Mouse (Mus musculus): ENCODE data around the gene C030005K15Rik. TPM values are rescaled to one million over a fixed set of nuclear protein-coding genes. Genes with fewer than 3 reads are reported as not detected.
"Not testable (repeated sequence)": the region's sequence is repeated elsewhere in the genome, so short reads cannot be mapped to it uniquely, and the experiment has no call there.

The C030005K15Rik gene
- not detected in 2 replicates for polyA plus RNA-seq (2016; fragmentation: Nextera tagmentation; extraction: Ambion mirVana)

- not testable (repeated sequence) for H3K4me3 ChIP-seq; H3K27ac ChIP-seq (ENCODE audit: poor library complexity, severe bottlenecking); H3K4me1 ChIP-seq (replicated peaks); H3K9me3 ChIP-seq (replicated peaks); H3K9ac ChIP-seq; H3K27me3 ChIP-seq (replicated peaks); H3K4me2 ChIP-seq; H3K36me3 ChIP-seq; ATAC-seq (ENCODE audit: insufficient number of reproducible peaks, low FRiP score)
Measured at GRCm38 (mm10) chr10:97726655-97727054, at the start of gene C030005K15Rik. TSS of gene C030005K15Rik (minus strand) at chr10:97726755.

GRCm38 (mm10) chr10:97768171-97768749 is 41.7 kb upstream of the C030005K15Rik start:
- Histone ChIP-seq H3K9me3 (replicated peaks) (no peaks in the 10 kb centered on the region), H3K27me3 (replicated peaks) (no peaks in the 10 kb centered on the region), H3K4me2 (no peak overlapping the region), H3K4me3 (no peak overlapping the region), H3K27ac (ENCODE audit: poor library complexity, severe bottlenecking) (no peak overlapping the region), H3K9ac (no peak overlapping the region), H3K4me1 (replicated peaks) (no peaks in the 10 kb centered on the region), H3K36me3 (no peaks in the 10 kb centered on the region)
- WGBS: 51% methylated on average over 5 of the region's 5 CpGs
- ATAC-seq (ENCODE audit: insufficient number of reproducible peaks, low FRiP score): no peak

DNA sequence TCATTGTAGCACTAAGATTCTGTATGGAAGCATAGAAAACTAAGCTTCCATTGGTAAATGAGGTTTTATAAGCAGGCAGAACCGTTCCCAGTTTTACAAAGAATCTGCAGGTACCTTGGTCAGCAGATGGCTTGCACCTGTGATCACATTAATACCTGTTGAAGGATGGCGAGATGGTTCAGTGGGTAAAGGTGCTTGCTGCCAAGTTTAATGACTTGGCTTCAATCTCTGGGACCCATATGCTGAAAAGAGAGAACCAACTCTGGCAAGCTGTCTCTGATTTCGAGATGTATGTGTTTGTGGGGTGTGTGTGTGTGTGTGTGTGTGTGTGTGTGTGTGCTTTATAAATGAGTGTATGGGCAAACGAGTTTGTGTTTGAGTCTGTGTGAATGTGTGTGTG is 27.3 kb upstream of the C030005K15Rik start:
- no peak for ATAC-seq (ENCODE audit: insufficient number of reproducible peaks, low FRiP score)
- WGBS: 66% methylated on average over 4 of the region's 4 CpGs

DNA sequence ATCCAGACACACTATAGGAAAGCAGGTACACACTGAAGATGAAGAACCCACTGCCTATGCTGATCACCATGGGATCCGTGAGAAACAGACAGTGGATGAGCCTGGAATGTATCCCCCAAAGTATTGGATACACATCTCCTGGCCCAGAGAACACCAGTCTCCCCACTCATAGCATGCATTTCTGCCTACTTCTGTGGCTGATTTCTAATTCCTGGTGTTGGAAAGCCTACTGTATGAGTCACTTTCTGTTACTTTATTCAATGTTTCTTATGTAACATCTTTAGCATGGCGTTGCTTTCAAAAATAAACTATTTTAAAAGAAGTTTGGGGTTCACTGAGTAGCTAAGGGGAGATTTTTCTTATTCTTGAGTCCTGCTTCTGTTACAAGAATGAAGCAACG is 20.7 kb upstream of the C030005K15Rik start:
- Histone ChIP-seq H3K9ac (no peak overlapping the region), H3K27me3 (replicated peaks) (no peaks in the 10 kb centered on the region), H3K9me3 (replicated peaks) (no peaks in the 10 kb centered on the region), H3K27ac (ENCODE audit: poor library complexity, severe bottlenecking) (no peak overlapping the region), H3K4me3 (no peak overlapping the region), H3K4me2 (no peak overlapping the region), H3K36me3 (no peaks in the 10 kb centered on the region), H3K4me1 (replicated peaks) (no peaks in the 10 kb centered on the region)
- no peak for ATAC-seq (ENCODE audit: insufficient number of reproducible peaks, low FRiP score)
- 76% methylated on average over 3 of the region's 3 CpGs for WGBS

More for the DNA sequence above, 27.3 kb upstream of the C030005K15Rik start:
- Histone ChIP-seq H3K4me3 (no peak overlapping the region), H3K9ac (no peak overlapping the region), H3K36me3 (no peaks in the 10 kb centered on the region), H3K4me1 (replicated peaks) (no peaks in the 10 kb centered on the region), H3K27ac (ENCODE audit: poor library complexity, severe bottlenecking) (no peak overlapping the region), H3K9me3 (replicated peaks) (no peaks in the 10 kb centered on the region), H3K27me3 (replicated peaks) (no peaks in the 10 kb centered on the region), H3K4me2 (no peak overlapping the region)

- Histone ChIP-seq H3K4me3 (no peak overlapping the region), H3K27ac (ENCODE audit: poor library complexity, severe bottlenecking) (no peak overlapping the region), H3K9ac (no peak overlapping the region), H3K4me2 (no peak overlapping the region), H3K27me3 (replicated peaks) (no peaks in the 10 kb centered on the region), H3K4me1 (replicated peaks) (no peaks in the 10 kb centered on the region), H3K9me3 (replicated peaks) (no peaks in the 10 kb centered on the region), H3K36me3 (no peaks in the 10 kb centered on the region)
- ATAC-seq (ENCODE audit: insufficient number of reproducible peaks, low FRiP score): no peak
- 29% methylated on average over 1 of the region's 1 CpGs for WGBS
Measured at GRCm38 (mm10) chr10:97725929-97726328, 626 bp downstream of the C030005K15Rik start.

GRCm38 (mm10) chr10:97722709-97723108 is 3.8 kb downstream of the C030005K15Rik start:
- WGBS: 90% methylated on average over 9 of the region's 9 CpGs
- H3K36me3 ChIP-seq: no peaks in the 10 kb centered on the region
- no peak overlapping the region for H3K9ac ChIP-seq
- no peak overlapping the region for H3K4me2 ChIP-seq
- 0 out of 2 replicates have a peak, but pooled peaks cover 4% of the 10 kb centered on the region for H3K4me1 ChIP-seq (replicated peaks)
- no peak overlapping the region for H3K4me3 ChIP-seq
- ATAC-seq (ENCODE audit: insufficient number of reproducible peaks, low FRiP score): no peak
- no peaks in the 10 kb centered on the region for H3K27me3 ChIP-seq (replicated peaks)
- no peaks in the 10 kb centered on the region for H3K9me3 ChIP-seq (replicated peaks)
- H3K27ac ChIP-seq (ENCODE audit: poor library complexity, severe bottlenecking): no peak overlapping the region

GRCm38 (mm10) chr10:97720625-97721024 is 5.9 kb downstream of the C030005K15Rik start:
- H3K4me1 ChIP-seq (replicated peaks): 0 out of 2 replicates have a peak, but pooled peaks cover 4% of the 10 kb centered on the region
- WGBS: 89% methylated on average over 1 of the region's 1 CpGs
- no peaks in the 10 kb centered on the region for H3K36me3 ChIP-seq
- ATAC-seq (ENCODE audit: insufficient number of reproducible peaks, low FRiP score): no peak
- H3K9me3 ChIP-seq (replicated peaks): no peaks in the 10 kb centered on the region
- no peak overlapping the region for H3K27ac ChIP-seq (ENCODE audit: poor library complexity, severe bottlenecking)
- H3K9ac ChIP-seq: no peak overlapping the region
- no peak overlapping the region for H3K4me2 ChIP-seq
- H3K4me3 ChIP-seq: no peak overlapping the region
- H3K27me3 ChIP-seq (replicated peaks): no peaks in the 10 kb centered on the region

GRCm38 (mm10) chr10:97718021-97718420 is 8.5 kb downstream of the C030005K15Rik start:
- WGBS: 62% methylated on average over 2 of the region's 2 CpGs
- H3K36me3 ChIP-seq: no peaks in the 10 kb centered on the region
- no peak for ATAC-seq (ENCODE audit: insufficient number of reproducible peaks, low FRiP score)
- no peak overlapping the region for H3K27ac ChIP-seq (ENCODE audit: poor library complexity, severe bottlenecking)
- H3K27me3 ChIP-seq (replicated peaks): no peaks in the 10 kb centered on the region
- H3K4me1 ChIP-seq (replicated peaks): peaks cover 13% of the 10 kb centered on the region; the same call in 1 of the 2 replicates
- H3K4me2 ChIP-seq: no peak overlapping the region
- H3K9me3 ChIP-seq (replicated peaks): no peaks in the 10 kb centered on the region
- H3K9ac ChIP-seq: no peak overlapping the region
- H3K4me3 ChIP-seq: no peak overlapping the region

DNA sequence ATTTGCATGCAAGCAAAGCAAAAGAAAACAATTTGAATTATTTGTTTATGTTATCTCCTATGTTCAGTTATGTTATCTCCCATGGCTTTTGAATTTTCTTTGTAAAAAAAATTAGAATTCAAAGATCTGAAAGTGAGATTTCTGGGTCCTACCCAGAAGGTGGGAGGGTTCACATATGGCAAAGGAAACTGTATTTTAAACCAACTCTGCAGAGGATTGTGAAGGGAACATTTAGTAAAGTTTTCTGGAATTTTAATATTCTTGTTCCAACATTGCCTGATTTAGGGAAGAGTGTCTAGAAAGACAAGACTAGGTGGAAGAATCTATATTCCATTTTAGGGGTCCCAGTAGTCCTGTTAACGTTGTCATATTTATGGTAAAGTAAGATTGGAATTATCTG is 9.3 kb downstream of the C030005K15Rik start:
- no peak for ATAC-seq (ENCODE audit: insufficient number of reproducible peaks, low FRiP score)
- Histone ChIP-seq H3K27me3 (replicated peaks) (no peaks in the 10 kb centered on the region), H3K4me3 (no peak overlapping the region), H3K9me3 (replicated peaks) (no peaks in the 10 kb centered on the region), H3K4me2 (no peak overlapping the region), H3K4me1 (replicated peaks) (peaks cover 13% of the 10 kb centered on the region; the same call in 1 of the 2 replicates), H3K9ac (no peak overlapping the region), H3K27ac (ENCODE audit: poor library complexity, severe bottlenecking) (no peak overlapping the region), H3K36me3 (no peaks in the 10 kb centered on the region)
- WGBS: 65% methylated on average over 1 of the region's 1 CpGs

GRCm38 (mm10) chr10:97715289-97715906 is 11.2 kb downstream of the C030005K15Rik start:
- no peak overlapping the region for H3K4me3 ChIP-seq
- peaks cover 13% of the 10 kb centered on the region; the same call in 1 of the 2 replicates for H3K4me1 ChIP-seq (replicated peaks)
- H3K36me3 ChIP-seq: no peaks in the 10 kb centered on the region
- no peak overlapping the region for H3K4me2 ChIP-seq
- WGBS: 62% methylated on average over 3 of the region's 3 CpGs
- no peak overlapping the region for H3K27ac ChIP-seq (ENCODE audit: poor library complexity, severe bottlenecking)
- no peak overlapping the region for H3K9ac ChIP-seq
- no peaks in the 10 kb centered on the region for H3K9me3 ChIP-seq (replicated peaks)
- ATAC-seq (ENCODE audit: insufficient number of reproducible peaks, low FRiP score): no peak
- H3K27me3 ChIP-seq (replicated peaks): no peaks in the 10 kb centered on the region

DNA sequence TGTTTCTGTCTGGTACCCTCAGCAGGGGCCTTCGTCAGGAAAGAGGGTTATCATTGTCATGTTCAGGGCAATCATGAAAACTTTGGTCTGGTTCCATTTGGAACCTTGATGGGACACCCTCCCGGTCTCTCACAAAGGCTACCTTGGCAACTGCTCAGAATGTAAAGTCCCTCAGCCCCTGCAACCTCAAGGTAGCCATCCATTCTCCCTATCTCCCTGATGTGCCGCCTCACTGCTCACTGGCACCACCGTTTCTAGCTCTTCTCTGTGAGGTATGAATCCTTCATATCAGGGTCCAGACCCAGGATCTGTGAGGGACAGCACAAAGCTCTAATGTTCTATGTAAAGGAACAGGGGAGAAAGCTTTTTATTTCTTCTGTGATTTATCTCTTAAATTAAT is 12.0 kb downstream of the C030005K15Rik start:
- WGBS: 52% methylated on average over 4 of the region's 4 CpGs
- Histone ChIP-seq H3K4me3 (no peak overlapping the region), H3K9ac (no peak overlapping the region), H3K4me1 (replicated peaks) (peaks cover 13% of the 10 kb centered on the region; the same call in 1 of the 2 replicates), H3K27ac (ENCODE audit: poor library complexity, severe bottlenecking) (no peak overlapping the region), H3K27me3 (replicated peaks) (no peaks in the 10 kb centered on the region), H3K36me3 (no peaks in the 10 kb centered on the region), H3K9me3 (replicated peaks) (no peaks in the 10 kb centered on the region), H3K4me2 (peak overlapping the region; percentile 9; the same call in 1 of the 2 replicates)
- no peak for ATAC-seq (ENCODE audit: insufficient number of reproducible peaks, low FRiP score)
